Mouse (Mus musculus) heart, embryonic 13.5 days (tissue): ENCODE results near the gene Ccdc159. TPM values are rescaled to one million over a fixed set of nuclear protein-coding genes. Genes with fewer than 3 reads are reported as not detected.

Experiments
- ATAC-seq: fragments of 200-750 bp; cut with Nextera tagmentation; 2 replicates; pipeline ENCODE4 v1.8.0; 2017; ENCODE audit warnings: moderate TSS enrichment; ENCODE audit not compliant: insufficient number of reproducible peaks, low FRiP score, low TSS enrichment; ENCODE audit errors: extremely low read depth
- H3K27ac ChIP-seq: fragments of 300-500 bp; sonication (generic); replicated peaks from 2 replicates; pipeline ENCODE4 v1.5.1; 2015; ENCODE audit warnings: moderate library complexity, mild to moderate bottlenecking, inconsistent platforms
- H3K27me3 ChIP-seq: fragments of 300-500 bp; sonication (generic); replicated peaks from 2 replicates; pipeline ENCODE4 v1.6.1; 2015; ENCODE audit warnings: mild to moderate bottlenecking, inconsistent platforms
- H3K36me3 ChIP-seq: fragments of 300-500 bp; sonication (generic); 2 replicates; pipeline ENCODE4 v1.6.1; 2015; ENCODE audit warnings: mild to moderate bottlenecking, inconsistent platforms
- H3K4me1 ChIP-seq: fragments of 300-500 bp; sonication (generic); 2 replicates; pipeline ENCODE4 v1.6.1; 2015; ENCODE audit warnings: inconsistent platforms
- H3K4me2 ChIP-seq: fragments of 300-500 bp; sonication (generic); 2 replicates; pipeline ENCODE4 v1.6.1; 2015; ENCODE audit warnings: inconsistent platforms, mild to moderate bottlenecking, moderate library complexity
- H3K4me3 ChIP-seq: fragments of 300-500 bp; sonication (generic); 2 replicates; pipeline ENCODE4 v1.5.1; 2015; ENCODE audit warnings: moderate library complexity, mild to moderate bottlenecking, inconsistent platforms
- H3K9ac ChIP-seq: fragments of 300-500 bp; sonication (generic); 2 replicates; pipeline ENCODE4 v1.6.1; 2015; ENCODE audit warnings: inconsistent platforms, mild to moderate bottlenecking, moderate library complexity
- H3K9me3 ChIP-seq: fragments of 300-500 bp; sonication (generic); 2 replicates; pipeline ENCODE4 v1.6.1; 2016; ENCODE audit warnings: inconsistent platforms
- WGBS: fragments of 180-500 bp; shearing (Covaris S2); methylation state at CpG from one replicate; pipeline ENCODE4 v1.1.7; 2015; ENCODE audit warnings: mixed read lengths; 5-methylcytosine and 5-hydroxymethylcytosine counted together
- polyA plus RNA-seq: library from polyadenylated mRNA; unstranded; fragments of >200 nt; fragmentation: Nextera tagmentation; extraction: Ambion mirVana; gene quantifications from 2 replicates; pipeline ENCODE4 v1.2.1, GENCODE M21; 2015

The Ccdc159 gene
- polyA plus RNA-seq, result 2.6 and 3.2 TPM in 2 replicates

DNA sequence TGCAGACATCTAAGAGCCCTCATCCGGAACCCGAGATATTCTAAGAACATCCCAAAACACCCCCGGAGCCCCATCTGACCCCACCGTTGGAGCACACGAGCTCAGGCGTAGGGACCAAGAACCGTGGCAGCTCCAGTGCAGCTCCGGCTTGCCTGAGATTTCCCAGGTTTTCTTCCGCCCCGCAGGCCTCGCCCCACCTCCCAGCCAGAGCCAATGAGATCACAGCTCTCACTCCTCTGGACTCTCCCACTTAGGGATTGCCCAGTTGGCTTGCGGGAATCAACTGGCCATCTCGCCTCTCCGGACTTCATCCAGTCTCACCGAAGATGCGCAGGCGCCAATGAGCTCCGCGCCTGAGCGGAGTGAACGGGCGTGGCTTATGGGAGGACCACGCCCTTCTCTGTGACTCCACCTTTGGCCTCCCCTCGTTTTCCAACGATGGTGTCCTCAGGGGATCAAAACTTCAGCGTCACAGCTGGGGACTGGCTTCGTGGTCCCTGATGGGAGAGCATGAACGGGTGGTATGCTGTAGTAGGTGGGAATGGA, at the start of gene Ccdc159, which contains the start of gene Tmem205:
Ccdc159 (plus strand) TSS at position 264 of the 546 bp plus-strand sequence.
Tmem205 (minus strand) TSS at position 349 of the 546 bp plus-strand sequence.
- peak within 1 kb of the TSS; percentile 87 for H3K9ac ChIP-seq
- H3K4me1 ChIP-seq, result peaks cover 37% of the 10 kb centered on the region
- peak within 1 kb of the TSS; percentile 71 for H3K4me2 ChIP-seq
- peaks cover 7% of the 10 kb centered on the region for H3K36me3 ChIP-seq
- ATAC-seq, result peak; percentile 82
- no peaks in the 10 kb centered on the region for H3K27me3 ChIP-seq
- H3K4me3 ChIP-seq, result peak within 1 kb of the TSS; percentile 60
- under 1% methylated on average over 28 of the region's 28 CpGs for WGBS
- H3K27ac ChIP-seq, result peak within 1 kb of the TSS; percentile 74
- H3K9me3 ChIP-seq, result no peaks in the 10 kb centered on the region

DNA sequence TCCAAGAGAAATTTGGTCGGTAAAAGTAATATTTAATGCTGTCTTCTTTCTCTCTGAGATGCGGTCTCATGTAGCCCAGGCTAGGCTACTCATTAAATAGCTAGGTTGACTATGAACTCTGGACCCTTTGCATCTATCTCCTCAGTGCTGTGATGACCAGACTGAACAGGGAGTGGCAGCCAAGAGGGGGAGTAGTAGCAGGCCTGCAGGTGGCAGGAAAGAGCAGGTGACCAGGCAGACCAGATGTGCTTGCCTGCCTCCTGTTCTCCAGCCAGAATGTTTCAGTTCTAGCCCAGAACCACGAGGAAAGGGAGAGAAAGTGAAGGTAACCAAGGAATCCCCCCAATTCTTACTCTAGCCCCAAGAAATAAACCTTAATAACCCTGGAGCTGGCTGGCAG, 38.0 kb upstream of the Ccdc159 start:
- no peak for ATAC-seq
- H3K27me3 ChIP-seq, result peaks cover 11% of the 10 kb centered on the region; the same call in 1 of the 2 replicates
- H3K27ac ChIP-seq, result no peak overlapping the region
- WGBS, result 64% methylated on average over 3 of the region's 3 CpGs
- H3K4me3 ChIP-seq, result no peak overlapping the region
- no peak overlapping the region for H3K4me2 ChIP-seq
- H3K4me1 ChIP-seq, result no peaks in the 10 kb centered on the region
- H3K9me3 ChIP-seq, result no peaks in the 10 kb centered on the region
- no peaks in the 10 kb centered on the region for H3K36me3 ChIP-seq
- no peak overlapping the region for H3K9ac ChIP-seq

DNA sequence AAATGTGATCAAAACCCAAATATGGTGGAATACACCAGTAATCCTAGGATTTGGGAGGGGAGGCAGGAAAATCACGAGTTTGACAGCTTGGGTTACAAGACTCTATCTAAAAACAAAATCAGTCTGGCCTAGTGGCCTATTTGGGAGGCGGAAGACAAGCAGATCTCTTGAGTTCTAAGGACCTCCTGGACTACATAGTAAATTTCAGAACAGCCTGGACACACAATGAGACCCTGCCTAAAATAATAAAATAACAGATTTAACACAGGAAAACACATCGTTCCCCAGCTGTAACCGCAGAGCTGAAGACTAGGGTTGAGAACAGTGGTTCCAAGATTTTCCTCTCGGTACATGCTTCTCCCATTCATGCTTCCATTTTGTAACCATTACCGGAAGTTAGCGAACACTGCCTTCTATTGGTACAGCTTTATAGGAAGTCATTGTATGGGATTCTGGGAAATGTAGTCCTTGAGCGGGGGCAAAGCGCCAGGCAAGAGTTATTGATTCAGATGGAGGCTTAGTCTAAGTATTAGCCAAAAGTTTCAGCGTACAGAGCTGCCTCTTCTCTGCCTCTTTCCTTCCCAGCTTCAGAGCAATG, 25.9 kb upstream of the Ccdc159 start:
- WGBS, result 12% methylated on average over 10 of the region's 10 CpGs
- H3K27me3 ChIP-seq, result peaks cover 23% of the 10 kb centered on the region
- H3K9ac ChIP-seq, result peak overlapping the region; percentile 55; the same call in 1 of the 2 replicates
- H3K36me3 ChIP-seq, result no peaks in the 10 kb centered on the region
- H3K27ac ChIP-seq, result no peak overlapping the region
- H3K9me3 ChIP-seq, result no peaks in the 10 kb centered on the region
- peak overlapping the region; percentile 46 for H3K4me3 ChIP-seq
- H3K4me1 ChIP-seq, result no peaks in the 10 kb centered on the region
- H3K4me2 ChIP-seq, result peak overlapping the region; percentile 61
- ATAC-seq, result no peak

DNA sequence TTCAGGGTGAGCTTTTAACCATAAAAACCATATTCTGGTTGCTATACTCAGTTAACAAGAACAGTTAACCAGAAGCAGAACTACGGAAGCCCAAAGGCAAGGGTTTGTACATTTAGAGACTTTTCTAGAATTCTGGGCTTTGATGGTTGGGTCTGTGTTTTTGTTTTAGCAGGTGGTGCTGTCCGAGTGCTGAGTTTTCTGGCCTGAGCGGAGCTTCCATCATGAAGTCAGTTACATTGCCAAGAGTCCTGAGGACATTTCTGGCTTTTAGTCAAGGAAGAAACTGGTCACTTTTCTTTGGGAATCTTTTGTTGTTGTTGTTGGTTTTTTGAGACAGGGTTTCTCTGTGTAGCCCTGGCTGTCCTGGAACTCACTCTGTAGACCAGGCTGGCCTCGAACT, 23.2 kb upstream of the Ccdc159 start:
- no peak overlapping the region for H3K4me3 ChIP-seq
- no peaks in the 10 kb centered on the region for H3K9me3 ChIP-seq
- H3K4me1 ChIP-seq, result no peaks in the 10 kb centered on the region
- no peak overlapping the region for H3K9ac ChIP-seq
- peaks cover 22% of the 10 kb centered on the region for H3K27me3 ChIP-seq
- no peak overlapping the region for H3K27ac ChIP-seq
- no peak for ATAC-seq
- 84% methylated on average over 4 of the region's 4 CpGs for WGBS
- H3K36me3 ChIP-seq, result no peaks in the 10 kb centered on the region
- no peak overlapping the region for H3K4me2 ChIP-seq

DNA sequence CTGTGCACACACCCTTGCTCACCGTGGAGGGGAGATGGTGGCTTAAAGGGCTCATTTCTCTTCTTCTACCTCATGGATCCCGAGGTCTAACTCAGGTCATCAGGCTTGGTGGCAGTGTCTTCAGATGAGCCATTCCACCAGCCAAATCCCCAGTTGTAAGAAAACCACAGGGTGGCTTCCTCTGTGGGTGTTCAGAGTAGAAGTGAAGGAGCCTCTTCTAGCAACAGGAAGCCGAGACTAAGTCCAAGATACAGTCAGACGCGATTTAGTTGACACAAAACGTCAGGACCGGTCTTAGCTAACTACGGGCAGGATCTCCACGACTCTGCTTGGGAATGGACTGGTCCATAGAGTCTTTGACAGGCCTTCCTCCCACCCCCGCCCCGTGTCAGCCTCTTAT, 19.1 kb upstream of the Ccdc159 start:
- peaks cover 16% of the 10 kb centered on the region for H3K27me3 ChIP-seq
- H3K27ac ChIP-seq, result no peak overlapping the region
- WGBS, result 62% methylated on average over 11 of the region's 11 CpGs
- no peak for ATAC-seq
- no peak overlapping the region for H3K4me3 ChIP-seq
- no peak overlapping the region for H3K9ac ChIP-seq
- H3K36me3 ChIP-seq, result no peaks in the 10 kb centered on the region
- H3K4me2 ChIP-seq, result no peak overlapping the region
- H3K4me1 ChIP-seq, result no peaks in the 10 kb centered on the region
- no peaks in the 10 kb centered on the region for H3K9me3 ChIP-seq

DNA sequence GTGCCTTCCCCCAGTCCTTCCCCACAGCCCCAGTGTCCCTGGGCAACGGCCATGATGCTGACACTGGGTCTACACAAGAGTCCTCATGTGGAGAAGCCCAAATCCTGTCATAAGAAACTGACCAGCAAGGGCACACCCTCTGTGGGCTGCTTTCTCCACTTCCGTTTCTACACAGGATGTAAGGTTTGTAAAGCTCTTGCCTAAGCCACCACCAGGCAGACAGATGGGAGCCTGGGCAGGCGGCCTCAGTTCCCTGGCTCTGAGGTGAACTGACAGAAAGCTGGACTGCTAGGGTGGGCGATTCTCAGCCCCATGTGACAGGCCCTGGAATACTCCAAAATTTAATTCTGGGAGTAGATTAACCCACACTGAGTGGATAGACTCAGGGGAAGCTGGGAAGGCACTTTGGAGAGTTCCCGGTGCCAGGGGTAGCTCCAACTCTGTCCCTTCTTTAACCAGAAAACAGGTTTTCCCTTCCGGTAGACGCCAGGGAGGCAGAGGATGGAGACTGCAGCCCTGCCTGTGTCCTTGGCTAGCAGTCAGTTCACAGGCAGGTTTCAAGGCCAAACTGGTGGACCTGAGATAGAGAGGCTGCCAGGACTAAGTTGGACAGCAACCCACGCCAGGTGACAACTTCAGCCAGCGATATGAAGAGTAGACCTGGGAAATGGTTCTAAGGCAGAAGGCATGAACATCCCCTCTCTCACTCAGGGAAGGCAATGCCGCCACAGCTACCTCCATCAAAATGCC, 17.6 kb upstream of the Ccdc159 start:
- Histone ChIP-seq H3K27ac (no peak overlapping the region), H3K27me3 (peaks cover 12% of the 10 kb centered on the region), H3K36me3 (no peaks in the 10 kb centered on the region), H3K4me3 (no peak overlapping the region), H3K9ac (no peak overlapping the region), H3K9me3 (no peaks in the 10 kb centered on the region), H3K4me2 (no peak overlapping the region), H3K4me1 (no peaks in the 10 kb centered on the region)
- ATAC-seq, result no peak
- WGBS, result 68% methylated on average over 10 of the region's 10 CpGs

DNA sequence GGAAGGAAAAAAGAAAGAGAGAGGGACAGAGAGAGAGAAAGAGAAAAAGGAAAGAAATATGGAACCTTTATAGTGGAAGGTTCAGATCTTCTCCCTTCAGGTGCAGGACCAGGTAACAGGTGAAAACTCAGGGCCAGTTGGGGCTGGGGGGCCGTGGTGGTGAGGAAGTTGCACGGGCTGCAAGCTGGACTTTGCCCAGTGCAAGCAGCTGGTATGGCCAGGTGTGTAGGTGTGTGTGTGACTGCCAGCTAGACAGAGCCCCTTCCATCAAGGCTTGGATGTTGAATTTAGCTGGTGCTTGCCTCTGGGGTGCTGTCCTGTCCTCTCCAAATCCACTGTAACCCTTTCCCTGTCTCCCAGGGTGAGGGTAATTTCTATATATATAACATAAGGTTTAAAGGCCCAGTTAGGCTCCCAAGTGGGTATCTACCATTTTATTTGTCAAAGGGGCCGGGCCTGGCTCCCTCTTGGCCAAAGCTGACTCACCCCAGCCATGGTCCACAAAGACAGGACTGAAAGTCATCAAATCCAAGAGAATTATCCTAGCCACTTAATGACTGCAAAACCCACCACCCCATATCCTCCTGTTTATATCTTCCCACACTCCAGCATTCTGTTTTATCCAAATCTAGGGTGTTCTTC, 10.3 kb upstream of the Ccdc159 start:
- no peak for ATAC-seq
- peaks cover 11% of the 10 kb centered on the region for H3K27me3 ChIP-seq
- peaks cover 2% of the 10 kb centered on the region; the same call in 1 of the 2 replicates for H3K36me3 ChIP-seq
- peak overlapping the region; percentile 75 for H3K4me3 ChIP-seq
- H3K27ac ChIP-seq, result no peak overlapping the region
- WGBS, result 63% methylated on average over 3 of the region's 3 CpGs
- H3K9ac ChIP-seq, result peak overlapping the region; percentile 82
- H3K4me2 ChIP-seq, result peak overlapping the region; percentile 97
- H3K9me3 ChIP-seq, result no peaks in the 10 kb centered on the region
- H3K4me1 ChIP-seq, result peaks cover 17% of the 10 kb centered on the region

DNA sequence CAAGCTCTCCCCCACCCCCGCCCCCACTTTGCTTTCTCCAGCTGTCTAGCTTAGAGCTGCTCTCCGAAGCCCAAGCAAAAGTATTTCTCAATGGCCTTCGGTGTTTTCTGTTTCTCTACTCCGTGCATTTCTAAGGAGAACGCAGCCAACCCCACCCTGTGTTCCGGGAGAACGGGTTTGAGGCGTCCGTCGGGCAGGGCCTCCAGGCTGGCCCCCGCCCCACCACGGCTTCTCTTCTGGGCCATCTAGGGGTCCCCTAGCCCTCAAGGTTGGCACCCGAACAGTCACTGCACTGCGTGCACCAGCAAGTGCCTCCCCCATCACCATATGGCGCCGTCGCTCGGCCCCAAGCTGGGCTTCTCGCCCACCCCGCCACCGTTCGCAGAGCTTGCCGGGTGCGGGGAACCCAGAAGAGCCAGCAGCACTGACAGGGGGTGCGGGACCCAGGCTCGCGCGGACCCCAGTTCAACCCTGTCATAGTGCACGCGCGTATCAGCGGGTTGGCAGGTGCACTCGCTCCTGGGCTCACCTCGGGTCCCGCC, 9.7 kb upstream of the Ccdc159 start:
- ATAC-seq, result no peak
- WGBS, result 2% methylated on average over 35 of the region's 35 CpGs
- Histone ChIP-seq H3K4me3 (peak overlapping the region; percentile 75), H3K9ac (peak overlapping the region; percentile 82), H3K27me3 (peaks cover 11% of the 10 kb centered on the region), H3K36me3 (peaks cover 2% of the 10 kb centered on the region; the same call in 1 of the 2 replicates), H3K4me1 (peaks cover 17% of the 10 kb centered on the region), H3K27ac (no peak overlapping the region), H3K4me2 (peak overlapping the region; percentile 97), H3K9me3 (no peaks in the 10 kb centered on the region)

DNA sequence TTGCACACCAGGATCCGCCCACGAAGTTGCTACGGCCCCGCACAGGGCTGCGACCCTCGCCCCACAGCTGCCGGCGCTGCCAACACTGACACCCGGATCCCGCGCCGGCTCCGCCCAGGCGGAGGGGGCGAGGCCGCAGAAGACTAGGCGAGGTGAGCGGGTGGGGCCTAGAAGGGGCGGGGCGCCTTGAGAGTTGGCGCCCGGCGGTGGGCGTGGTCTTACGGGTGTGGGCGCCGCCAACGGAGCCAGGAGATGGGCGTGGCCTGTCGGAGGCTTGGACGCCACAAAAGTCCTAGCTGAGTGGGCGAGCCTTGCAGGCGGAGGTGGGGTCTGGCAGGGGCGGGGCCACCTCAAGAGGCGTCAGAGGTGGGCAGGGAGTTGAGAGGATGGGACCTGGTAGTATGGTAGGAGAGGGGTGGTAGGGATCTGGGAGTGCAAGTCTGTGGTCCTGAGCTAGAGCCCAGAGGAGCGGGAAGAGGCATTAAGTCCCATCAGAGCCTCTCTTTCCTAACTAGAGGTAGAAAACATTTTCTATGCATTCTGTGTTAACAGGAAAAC, 9.2 kb upstream of the Ccdc159 start, which contains the start of gene Rab3d:
Rab3d (minus strand) TSS at position 158 of the 558 bp plus-strand sequence.
- whole genome bisulfite sequencing, result under 1% methylated on average over 36 of the region's 36 CpGs

DNA sequence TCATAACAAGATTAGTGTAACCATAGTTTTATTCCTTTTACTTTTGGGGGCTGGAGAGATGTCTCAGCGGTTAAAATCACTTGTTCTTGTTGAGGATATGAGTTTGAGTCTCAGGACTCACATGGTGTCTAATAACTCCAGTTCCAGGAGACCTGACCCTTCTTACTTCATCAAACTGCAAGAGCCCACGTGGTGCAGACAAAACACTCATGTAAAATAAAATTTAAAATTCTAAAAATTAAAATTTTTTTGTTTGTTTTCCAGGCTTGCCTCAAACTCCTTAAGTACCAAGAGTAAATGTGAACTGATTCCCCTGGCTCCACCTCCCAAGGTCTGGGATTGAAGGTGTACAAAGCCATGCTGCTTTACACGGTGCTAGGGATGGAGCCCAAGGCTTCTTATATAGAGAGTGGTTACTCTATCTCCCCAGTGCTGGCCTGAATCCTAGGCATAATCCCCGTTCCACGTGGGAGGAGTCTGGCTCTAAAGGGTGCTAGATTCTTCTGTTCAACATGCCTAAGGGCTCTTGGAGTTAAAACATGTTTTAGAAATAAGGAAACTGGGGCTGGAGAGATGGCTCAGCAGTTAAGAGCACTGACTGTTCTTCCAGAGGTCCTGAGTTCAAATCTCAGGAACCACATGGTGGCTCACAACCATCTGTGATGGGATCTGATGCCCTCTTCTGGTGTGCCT, 8.4 kb upstream of the Ccdc159 start:
- H3K27me3 ChIP-seq, result peaks cover 11% of the 10 kb centered on the region
- WGBS, result 18% methylated on average over 5 of the region's 5 CpGs
- peaks cover 2% of the 10 kb centered on the region; the same call in 1 of the 2 replicates for H3K36me3 ChIP-seq
- peak overlapping the region; percentile 75 for H3K4me3 ChIP-seq
- peak overlapping the region; percentile 33; the same call in 1 of the 2 replicates for H3K9ac ChIP-seq
- H3K4me2 ChIP-seq, result peak overlapping the region; percentile 97
- no peak for ATAC-seq
- peak overlapping the region; percentile 34; the same call in 1 of the 2 replicates for H3K27ac ChIP-seq
- H3K9me3 ChIP-seq, result no peaks in the 10 kb centered on the region
- peaks cover 26% of the 10 kb centered on the region for H3K4me1 ChIP-seq

More for the DNA sequence above, 9.2 kb upstream of the Ccdc159 start, which contains the start of gene Rab3d:
- Histone ChIP-seq H3K27me3 (peaks cover 11% of the 10 kb centered on the region), H3K9ac (peak within 1 kb of the TSS; percentile 82), H3K4me3 (peak within 1 kb of the TSS; percentile 75), H3K36me3 (peaks cover 2% of the 10 kb centered on the region; the same call in 1 of the 2 replicates), H3K9me3 (no peaks in the 10 kb centered on the region), H3K4me1 (peaks cover 19% of the 10 kb centered on the region), H3K27ac (peak within 1 kb of the TSS; percentile 34; the same call in 1 of the 2 replicates), H3K4me2 (peak within 1 kb of the TSS; percentile 97)
- peak; percentile 89 for ATAC-seq
